Mouse (Mus musculus) granulocyte monocyte progenitor cell, adult 5-6 weeks (primary cell): Measurements from ENCODE around the gene Rxra. TPM values are rescaled to one million over a fixed set of nuclear protein-coding genes. Genes with fewer than 3 reads are reported as not detected.

ENCODE experiments used
- ATAC-seq: replicated peaks from 2 replicates; pipeline ENCODE4 v1.8.0; 2016; ENCODE audit warnings: mild to moderate bottlenecking, moderate TSS enrichment, inconsistent platforms; ENCODE audit not compliant: poor library complexity, severe bottlenecking
- total RNA-seq, 2 experiments: library from RNA; stranded (forward) in 1 of 2; stranded (reverse) in 1 of 2; fragments of 200-712, 200-1000 nt in 1 of 2; fragments of >200 nt in 1 of 2; fragmentation: Nextera tagmentation in 1 of 2; gene quantifications; 2 replicates each; pipeline ENCODE4 v1.2.3; 2014 to 2017

The Rxra gene
- total RNA-seq, 2 experiments from 2014 or later = 0.77 to 1.8 TPM

GRCm38 (mm10) chr2:27758414-27759301, 82.4 kb downstream of the Rxra start:
- peak; percentile 21; the same call in 1 of the 2 replicates for ATAC-seq

- no peak for ATAC-seq
These were observed 83.2 kb downstream of the Rxra start for GRCm38 (mm10) chr2:27759431-27759830.

DNA sequence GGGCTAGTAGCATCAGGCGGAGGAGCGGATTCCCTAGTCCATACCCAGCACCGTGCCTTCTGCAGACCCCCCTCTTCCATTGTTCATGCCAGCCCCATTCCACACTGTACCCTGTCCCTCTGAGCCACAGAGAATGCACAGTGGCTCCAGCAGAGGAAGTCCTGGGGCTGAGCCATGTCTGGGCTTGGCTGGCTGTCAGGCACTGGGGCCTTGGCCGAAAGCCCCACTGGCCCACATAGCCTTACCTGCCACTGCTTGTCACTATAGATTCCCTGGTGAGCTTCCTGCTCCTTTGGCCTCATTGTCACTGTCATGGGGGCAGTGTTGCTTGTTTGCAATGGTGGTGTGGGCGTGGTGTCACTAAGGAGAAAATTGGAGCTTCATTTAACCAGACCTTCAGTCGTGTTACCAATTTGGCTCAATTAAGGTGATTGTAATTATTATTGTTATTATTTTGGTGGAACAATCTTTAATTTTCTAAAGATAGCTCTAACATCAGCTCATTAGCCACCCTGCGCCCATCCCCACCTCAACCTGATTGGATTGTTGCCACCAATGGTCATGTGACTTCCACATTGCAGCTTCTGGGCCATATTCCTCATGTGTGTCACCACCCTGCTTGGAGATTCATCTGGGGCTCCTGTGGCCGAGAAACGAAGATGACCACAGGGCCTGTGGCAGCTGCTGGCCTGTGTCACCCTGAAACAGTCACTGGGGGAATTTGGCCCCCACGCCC, 85.2 kb downstream of the Rxra start:
- no peak for ATAC-seq

DNA sequence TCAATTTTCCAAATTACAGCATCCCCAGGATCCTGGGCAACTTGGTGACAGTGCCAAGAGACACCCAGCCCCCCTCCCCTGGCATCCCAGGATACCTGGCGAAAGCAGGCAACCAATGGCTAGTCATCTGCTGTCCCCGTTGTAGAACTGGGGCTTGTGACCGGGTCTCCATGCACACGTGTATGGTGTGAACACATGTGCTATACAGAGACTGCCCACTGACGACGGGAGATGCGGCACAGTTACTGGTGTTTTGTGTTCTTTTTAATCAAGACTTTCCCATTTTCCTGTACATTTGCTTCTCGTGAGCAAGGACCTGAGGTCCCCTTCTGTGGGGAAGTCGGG, 85.7 kb downstream of the Rxra start:
- no peak for ATAC-seq

DNA sequence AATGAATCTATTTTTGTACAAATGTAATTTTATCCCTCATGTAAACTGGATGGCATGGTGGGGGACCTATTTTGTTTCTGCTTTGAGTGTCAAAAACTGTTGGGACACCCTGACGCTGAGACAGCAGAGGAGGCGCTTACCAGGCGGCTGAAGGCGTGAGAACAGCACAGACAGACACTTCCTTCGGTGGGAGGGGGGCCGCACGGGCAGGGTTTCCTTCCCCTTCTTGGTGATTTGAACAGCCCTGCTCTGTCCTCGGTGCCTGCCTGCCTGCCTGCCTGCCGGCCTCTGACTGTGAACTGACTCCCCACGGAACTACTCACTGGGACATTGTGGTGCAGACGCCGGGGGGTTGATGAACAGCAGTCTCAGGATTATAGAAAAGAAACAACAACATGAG, 86.3 kb downstream of the Rxra start:
- peak; percentile 35; the same call in 1 of the 2 replicates for ATAC-seq

DNA sequence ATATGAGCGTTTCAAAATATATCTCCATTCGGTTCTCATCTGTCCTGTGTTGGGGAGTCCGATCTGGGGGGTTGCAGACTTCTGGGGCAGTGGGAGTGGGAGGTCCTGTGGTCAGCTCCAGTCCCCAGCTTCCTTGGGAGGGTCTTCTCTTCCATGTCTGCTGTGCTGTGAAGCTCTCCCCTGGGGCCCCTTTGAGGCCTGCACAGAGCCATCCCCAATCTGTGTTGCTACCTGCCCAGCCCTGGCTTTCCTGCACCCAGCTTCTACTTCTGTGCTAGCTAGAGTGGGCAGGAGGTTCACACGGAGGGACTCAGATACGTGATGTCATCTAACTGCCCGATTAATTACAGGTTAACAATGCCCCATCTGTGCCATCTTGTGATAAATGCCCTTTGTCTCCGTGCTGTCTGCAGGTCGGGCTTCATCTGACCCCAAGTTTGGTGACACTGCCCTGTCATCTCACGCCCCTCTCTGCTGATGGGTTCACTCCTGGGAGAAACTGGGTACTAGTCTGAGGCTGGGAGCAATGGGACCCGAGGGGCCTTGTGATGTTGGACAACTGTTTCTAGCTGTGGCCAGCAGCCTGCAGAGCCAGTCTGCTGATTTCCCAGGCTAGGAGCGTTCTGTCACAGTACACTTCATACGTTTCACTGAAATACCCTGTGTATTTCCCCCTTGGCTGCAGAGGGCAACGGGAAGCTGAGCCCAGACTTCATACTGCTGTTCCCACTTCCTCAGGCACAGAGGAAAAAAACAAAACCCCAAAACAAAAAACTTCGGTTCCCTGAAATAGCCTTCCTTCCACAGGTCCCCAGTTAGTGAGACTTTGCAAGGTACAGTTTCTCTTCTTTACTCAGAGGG, 86.9 kb downstream of the Rxra start:
- no peak for ATAC-seq

- no peak for ATAC-seq
These were observed 88.2 kb downstream of the Rxra start for GRCm38 (mm10) chr2:27764256-27764936.

DNA sequence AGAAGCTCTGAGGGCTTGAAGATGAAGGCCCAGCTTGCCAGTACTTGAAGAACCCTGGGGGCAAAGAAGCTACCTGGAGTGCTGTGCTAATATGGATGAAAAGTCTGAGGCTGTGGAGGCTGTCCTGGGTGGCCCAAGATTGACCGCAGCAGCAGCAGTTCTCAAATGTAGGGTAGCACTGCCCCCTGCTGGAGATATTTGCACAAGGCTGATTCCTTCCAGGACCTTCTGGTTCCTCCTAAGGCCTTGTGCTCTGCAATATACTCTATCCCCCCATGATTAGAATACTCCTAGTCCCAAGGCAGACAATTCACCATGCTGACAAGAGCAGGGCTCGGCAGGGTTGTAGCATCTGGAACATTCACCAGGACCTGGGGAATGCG, 88.7 kb downstream of the Rxra start:
- peak; percentile 74 for ATAC-seq

DNA sequence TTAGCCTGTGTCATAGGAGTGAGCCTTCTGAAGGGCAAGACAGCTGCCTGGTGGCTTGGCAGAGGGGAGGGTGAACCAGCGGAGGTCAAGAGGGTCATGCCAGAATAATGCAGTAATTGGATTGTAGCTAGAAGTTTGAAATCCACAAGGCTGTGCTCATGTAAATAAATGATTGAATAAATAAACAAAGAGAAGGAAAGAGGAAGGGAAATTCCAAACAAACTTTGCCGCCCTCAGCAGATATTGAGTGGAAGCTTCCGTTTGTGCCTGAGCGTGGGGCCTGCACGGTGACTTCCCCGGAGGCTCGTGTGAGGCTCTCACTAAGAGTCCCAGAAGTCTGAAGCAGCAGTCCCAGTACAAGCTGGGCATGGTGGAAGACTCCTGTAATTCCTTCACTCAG, 91.5 kb downstream of the Rxra start:
- ATAC-seq = no peak

DNA sequence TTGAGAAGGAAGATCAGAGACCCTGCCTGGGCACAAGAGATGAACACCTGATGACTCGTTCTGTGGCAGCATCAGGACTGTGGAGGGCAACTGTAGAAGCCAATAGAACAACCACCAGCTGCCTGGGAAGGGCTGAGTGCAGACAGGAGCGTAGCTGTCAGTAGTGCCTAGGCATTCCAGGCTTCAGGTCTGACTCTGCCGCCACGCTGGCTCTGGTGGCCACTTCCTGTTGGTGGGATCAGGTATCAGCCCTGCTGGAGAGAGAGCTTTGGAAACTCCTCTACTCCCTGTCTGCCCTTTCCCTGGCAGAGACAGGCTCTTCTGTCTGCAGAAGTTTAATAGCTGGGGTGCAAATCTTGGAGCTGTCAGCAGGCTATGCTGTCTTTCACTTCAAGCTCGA, 93.5 kb downstream of the Rxra start:
- no peak for ATAC-seq

- ATAC-seq = peak; percentile 59; the same call in 1 of the 2 replicates
These were observed 94.0 kb downstream of the Rxra start for GRCm38 (mm10) chr2:27770205-27770604.

DNA sequence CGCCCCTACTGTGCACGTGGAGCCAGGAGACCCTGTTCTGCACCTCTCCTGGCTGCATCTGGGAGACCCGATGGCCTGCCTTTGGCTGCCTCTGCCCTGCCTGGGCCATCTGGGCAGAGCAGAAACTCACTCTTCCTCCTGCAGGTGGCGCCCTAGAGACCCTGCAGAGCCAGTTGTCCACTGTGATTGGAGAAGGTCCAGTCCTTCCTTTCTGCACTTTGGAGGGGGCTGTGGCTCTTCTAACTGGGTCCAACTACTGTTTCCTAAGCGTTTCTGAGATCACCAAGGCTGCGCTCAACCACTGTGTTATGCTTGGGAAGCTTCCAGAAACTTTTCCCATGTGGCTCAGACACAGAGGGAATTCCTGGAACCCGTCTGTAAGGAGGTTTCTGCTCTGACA, 95.7 kb downstream of the Rxra start:
- peak; percentile 76 for ATAC-seq

DNA sequence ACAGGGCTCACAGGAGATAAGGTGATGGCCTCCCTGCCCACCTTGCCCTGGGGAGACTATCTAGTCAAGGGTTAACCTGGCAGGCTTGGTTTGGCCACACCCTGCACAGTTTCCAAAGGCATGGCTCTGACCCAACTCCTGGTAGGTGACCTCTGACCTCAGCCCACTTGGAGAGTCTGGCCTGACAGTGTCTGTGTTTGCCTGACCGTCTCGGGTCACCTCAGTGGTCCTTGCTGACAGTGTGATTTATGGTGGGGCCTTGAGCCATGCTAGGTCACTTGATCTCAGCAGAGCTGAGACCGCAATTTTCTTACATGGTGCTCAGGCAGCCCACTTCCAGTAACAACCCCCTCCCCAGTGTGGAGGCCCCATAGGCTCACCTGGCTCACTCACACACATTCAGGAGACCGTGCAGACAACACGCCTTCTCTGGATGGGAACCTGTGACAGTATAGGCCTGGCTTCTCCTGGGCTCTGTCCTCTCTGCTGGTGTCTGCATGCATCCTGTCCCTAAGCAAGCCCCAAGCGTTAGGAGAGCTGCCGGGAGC, 96.7 kb downstream of the Rxra start:
- no peak for ATAC-seq

DNA sequence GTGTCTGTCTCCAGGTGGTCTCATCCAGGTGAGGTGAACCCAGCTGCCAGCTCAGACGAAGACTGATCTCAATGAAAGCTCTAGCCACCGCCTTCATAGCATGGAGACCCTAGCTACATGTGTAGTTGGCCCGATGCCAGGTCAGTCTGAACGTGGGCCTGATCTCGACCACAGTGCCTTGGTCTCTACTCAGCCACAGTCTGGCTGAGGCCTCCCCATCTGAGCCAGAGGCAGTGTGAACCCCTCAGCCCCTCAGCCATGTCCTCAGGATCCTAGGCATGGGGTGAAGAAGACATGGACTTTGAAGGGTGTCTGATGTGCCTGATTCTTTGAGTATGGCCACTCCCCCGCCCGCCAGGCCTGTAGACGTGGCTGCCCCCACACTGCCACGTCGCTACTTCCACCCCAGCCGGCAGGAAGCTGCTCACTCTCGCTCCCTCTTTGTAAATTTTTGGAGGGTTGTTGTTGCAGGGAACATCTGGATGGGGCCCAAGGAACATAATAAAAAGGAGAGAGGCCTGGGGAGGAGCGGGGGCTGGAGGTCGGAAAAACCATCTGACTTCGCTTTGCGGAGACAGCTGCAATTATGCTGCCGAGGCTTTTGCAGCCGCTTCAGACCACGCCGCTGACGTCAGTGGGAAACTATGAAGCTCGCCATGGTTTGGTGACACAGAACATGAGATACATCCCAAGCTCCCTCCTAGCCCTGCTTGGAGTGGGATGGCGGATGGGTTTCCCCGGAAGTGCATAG, 97.9 kb downstream of the Rxra start:
- ATAC-seq = no peak

GRCm38 (mm10) chr2:27775006-27775405, 98.8 kb downstream of the Rxra start:
- ATAC-seq = no peak

- no peak for ATAC-seq
These were observed 99.4 kb downstream of the Rxra start for GRCm38 (mm10) chr2:27775625-27776024.

- no peak for ATAC-seq
These were observed 101.5 kb downstream of the Rxra start for GRCm38 (mm10) chr2:27777756-27778155.

DNA sequence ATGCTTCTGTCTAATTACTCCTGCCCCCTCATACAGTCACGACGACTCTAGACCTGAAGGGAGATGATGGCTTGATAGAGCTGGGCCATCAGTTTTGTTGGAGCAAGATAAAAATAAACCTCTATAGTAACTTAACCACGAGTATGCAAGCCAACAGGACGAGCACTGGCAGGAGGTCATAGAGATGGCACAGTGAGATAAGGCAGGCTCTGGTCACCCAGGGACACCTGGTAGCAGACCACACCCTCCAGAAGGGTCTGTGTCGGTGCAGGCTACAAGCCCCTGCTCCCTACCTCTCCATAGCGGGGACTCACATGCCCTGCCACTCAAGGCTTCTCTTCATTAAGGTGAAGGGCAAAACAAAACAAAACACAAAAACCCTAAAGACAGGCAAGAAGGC, 102.0 kb downstream of the Rxra start:
- ATAC-seq = no peak

DNA sequence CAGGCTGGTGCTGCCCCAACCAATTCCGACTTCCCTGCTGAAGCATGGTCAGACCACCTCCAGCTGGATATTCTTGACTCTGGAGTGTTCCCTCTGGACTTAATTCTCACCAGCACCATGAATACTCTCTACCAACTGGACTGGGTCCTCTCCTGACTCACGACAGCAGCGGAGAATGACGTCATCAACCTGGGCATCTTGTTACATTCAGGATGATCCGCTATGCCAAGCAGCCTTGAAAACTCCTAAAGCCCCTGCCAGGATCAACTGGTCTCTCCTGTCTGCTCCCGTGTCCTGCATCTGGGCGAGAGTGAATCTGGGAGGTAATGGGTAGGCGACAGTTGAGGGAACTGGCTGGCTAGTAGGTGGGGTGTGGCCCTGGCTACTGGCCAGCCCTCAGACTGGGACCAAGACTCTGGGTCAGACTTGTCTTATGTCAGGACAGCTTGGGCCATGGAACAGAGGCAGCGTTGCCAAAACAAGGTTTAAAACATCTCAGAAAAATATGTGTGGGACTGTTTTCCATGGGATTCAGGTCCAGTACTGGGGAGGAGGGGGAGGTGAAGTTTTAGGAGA, 103.1 kb downstream of the Rxra start:
- ATAC-seq = no peak
